Mouse (Mus musculus) left cerebral cortex, adult 11 months (tissue): ENCODE data around the gene Vmn1r184.
"Not testable (repeated sequence)": the region's sequence is repeated elsewhere in the genome, so short reads cannot be mapped to it uniquely, and the experiment has no call there.

Experiments used
- DNase-seq: peaks from one replicate; pipeline ENCODE4 v3.0.0; 2022; ENCODE audit warnings: low spot score

Vmn1r184 gene

GRCm38 (mm10) chr7:26260034-26260433 is at the start of gene Vmn1r184:
TSS of gene Vmn1r184 (plus strand) at chr7:26260334.
- DNase-seq: not testable (repeated sequence)

GRCm38 (mm10) chr7:26303429-26304166 is 43.5 kb downstream of the Vmn1r184 start:
- DNase-seq: not testable (repeated sequence)

GRCm38 (mm10) chr7:26306926-26307325 is 46.8 kb downstream of the Vmn1r184 start, which contains the start of gene Cyp2a4:
TSS of gene Cyp2a4 (plus strand) at chr7:26307169.
- not testable (repeated sequence) for DNase-seq

GRCm38 (mm10) chr7:26311786-26312185 is 51.7 kb downstream of the Vmn1r184 start:
- not testable (repeated sequence) for DNase-seq

- not testable (repeated sequence) for DNase-seq
Measured at GRCm38 (mm10) chr7:26315194-26315593, 55.1 kb downstream of the Vmn1r184 start.

- not testable (repeated sequence) for DNase-seq
Measured at GRCm38 (mm10) chr7:26315809-26316208, 55.7 kb downstream of the Vmn1r184 start.
